Mouse (Mus musculus) retina, postnatal 7 days (tissue): ENCODE data around the gene Gm4565.
"Not testable (repeated sequence)": the region's sequence is repeated elsewhere in the genome, so short reads cannot be mapped to it uniquely, and the experiment has no call there.

Experiments used
- DNase-seq: peaks from one replicate; pipeline ENCODE4 v3.0.0-alpha.2; 2012; ENCODE audit warnings: low read depth, low spot score

Gene Gm4565

DNA sequence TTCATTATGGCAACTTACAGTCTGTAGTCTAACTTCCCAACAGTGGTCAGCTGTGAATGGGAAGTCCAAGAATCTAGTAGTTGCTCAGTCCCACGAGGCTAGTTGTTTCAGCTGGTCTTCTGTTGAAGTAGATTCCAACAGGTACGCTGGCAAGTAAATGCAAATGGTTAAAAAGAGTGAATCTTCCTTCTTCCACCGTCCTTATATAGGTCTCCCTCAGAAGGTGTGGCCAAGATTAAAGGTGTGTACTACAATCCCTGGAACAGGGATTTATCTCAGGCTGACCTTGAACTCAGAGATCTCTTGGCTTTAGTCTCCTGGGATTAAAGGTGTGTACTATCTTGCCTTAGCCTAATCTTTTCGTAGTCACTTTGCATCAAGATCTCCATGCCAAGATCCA, at the start of gene Gm4565:
TSS of gene Gm4565 (minus strand) at position 101 of the 400 bp plus-strand sequence.
- DNase-seq: not testable (repeated sequence)

DNA sequence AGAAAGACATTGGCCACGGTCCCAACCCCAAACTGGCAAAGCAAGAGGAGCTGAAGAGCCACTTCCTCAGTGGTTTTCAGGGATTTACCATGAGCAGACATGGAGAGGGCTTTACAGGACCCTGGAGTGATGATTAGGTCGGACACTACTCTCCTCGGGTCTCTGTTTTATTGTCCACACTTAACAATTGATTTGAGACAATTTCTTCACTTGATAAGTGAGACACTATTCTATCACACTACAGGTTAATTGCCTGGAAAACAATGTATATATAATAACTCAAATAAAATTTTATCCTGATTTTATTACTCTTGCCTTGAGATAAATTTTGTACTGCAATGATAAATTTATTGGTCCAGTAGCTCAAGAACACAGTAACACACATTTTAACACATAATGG, 22.7 kb downstream of the Gm4565 start, which contains the start of gene Gm4201:
TSS of gene Gm4201 (minus strand) at position 101 of the 400 bp plus-strand sequence.
- DNase-seq: not testable (repeated sequence)

DNA sequence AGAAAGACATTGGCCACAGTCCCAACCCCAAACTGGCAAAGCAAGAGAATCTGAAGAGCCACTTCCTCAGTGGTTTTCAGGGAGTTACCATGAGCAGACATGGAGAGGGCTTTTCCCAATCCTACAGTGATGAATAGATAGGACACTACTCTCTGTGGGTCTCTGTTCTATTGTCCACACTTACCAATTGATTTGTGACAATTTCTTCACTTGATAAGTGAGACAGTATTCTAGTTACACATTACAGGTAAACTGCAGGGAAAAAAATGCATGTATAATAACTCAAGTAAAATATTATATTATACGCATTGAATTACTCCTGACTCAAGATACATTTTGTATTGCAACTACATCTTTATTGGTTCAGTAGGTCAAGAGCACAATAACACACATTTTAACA, 53.1 kb downstream of the Gm4565 start, which contains the start of gene Gm8677:
TSS of gene Gm8677 (minus strand) at position 101 of the 400 bp plus-strand sequence.
- DNase-seq: not testable (repeated sequence)
